Mouse (Mus musculus) kidney, adult 11 months (tissue): ENCODE measurements around the gene Tnpo2.

ENCODE experiments used
- DNase-seq: peaks from one replicate; pipeline ENCODE4 v3.0.0; 2022

Tnpo2 gene

GRCm38 (mm10) chr8:85027922-85028321 lies 8.8 kb upstream of the Tnpo2 start:
- DNase-seq: no peak

- no peak for DNase-seq
These were observed 7.4 kb upstream of the Tnpo2 start for GRCm38 (mm10) chr8:85029271-85029670.

DNA sequence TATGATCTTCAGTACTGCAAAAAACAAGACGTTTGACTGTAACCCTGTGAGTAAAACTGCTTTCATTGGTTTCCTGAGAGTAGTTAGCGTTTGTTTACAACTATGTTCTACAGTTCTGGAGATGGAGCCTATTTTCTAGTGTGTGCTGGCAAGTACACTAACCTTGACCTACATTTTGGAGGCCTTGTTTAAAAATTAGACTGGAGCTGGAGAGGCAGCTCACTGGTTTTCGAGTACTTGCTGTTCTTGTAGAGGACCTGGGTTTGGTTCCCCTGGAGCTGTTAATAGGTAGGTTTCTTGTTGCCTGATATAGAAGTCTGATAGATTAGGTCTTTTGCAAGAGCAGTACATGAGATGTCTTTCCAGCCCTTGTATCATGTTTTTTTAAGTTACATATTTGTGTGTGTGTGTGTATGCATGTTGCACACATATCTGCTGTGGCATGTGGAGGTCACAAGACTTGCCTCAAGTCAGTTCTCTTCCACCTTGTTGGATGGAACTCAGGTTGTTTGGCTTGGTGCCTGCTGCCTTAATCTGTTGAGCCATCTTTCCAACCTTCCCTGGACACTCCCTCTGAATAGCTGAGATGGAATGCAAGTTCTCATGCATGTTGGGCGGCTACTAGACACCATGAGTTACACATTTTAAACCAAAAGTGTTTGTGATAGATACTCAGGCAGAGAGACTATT lies 3.9 kb upstream of the Tnpo2 start:
- peak; percentile 53 for DNase-seq

DNA sequence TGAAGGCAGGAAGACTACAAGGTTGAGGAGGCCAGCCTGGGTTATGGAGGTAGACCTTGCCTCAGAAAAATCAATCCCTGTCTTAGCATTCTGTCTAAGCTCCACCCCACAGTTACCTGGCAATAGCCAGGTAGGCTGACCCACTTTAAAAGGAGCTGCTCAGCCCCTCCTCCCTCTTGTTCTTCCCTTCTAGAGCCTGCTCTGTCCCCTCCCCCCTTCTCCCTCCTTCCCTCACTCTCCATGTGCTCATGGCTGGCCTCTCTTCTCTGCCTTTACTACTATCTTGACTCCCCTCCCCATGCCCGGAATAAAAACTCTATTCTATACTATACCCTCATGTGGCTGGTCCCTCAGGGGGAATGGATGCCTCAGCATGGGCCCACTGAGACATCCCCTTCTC lies 2.8 kb upstream of the Tnpo2 start:
- peak; percentile 40 for DNase-seq

GRCm38 (mm10) chr8:85034764-85035163 lies 2.0 kb upstream of the Tnpo2 start:
- DNase-seq: peak; percentile 77

GRCm38 (mm10) chr8:85035165-85035727 lies 1.5 kb upstream of the Tnpo2 start:
- DNase-seq: no peak

GRCm38 (mm10) chr8:85035728-85036310 lies 896 bp upstream of the Tnpo2 start:
- no peak for DNase-seq

DNA sequence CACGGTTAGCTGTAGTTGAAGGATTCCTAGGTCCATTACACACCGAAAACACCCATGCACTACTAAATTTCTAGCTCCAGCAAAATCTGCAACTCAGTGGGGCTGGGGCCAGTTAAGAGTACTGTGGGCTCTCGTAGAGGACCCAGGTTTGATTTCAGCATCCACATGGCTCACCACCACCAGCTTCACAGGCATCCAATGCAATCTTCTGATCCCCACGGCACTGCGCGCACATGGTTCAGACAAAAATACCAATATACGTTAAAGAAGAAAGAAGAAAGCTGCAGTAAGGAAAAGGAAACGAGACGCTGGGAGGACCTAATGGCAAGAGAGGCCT lies 366 bp upstream of the Tnpo2 start:
- no peak for DNase-seq

DNA sequence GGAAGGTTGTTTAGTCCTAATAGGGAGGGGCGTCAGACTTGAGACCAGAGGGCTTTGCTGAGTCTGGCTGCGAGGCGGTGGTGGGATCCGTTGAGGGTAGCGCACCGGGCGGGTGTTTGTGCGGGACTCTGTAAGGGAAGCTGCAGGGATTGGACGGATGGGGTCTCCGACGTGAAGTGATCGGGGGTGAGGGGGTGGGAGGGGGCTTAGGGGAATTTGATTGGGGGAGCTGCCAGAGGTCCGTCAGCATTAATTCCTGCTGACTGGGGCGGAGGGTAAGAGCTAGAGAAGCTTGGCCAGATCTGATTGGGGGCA lies 608 bp downstream of the Tnpo2 start:
- no peak for DNase-seq

DNA sequence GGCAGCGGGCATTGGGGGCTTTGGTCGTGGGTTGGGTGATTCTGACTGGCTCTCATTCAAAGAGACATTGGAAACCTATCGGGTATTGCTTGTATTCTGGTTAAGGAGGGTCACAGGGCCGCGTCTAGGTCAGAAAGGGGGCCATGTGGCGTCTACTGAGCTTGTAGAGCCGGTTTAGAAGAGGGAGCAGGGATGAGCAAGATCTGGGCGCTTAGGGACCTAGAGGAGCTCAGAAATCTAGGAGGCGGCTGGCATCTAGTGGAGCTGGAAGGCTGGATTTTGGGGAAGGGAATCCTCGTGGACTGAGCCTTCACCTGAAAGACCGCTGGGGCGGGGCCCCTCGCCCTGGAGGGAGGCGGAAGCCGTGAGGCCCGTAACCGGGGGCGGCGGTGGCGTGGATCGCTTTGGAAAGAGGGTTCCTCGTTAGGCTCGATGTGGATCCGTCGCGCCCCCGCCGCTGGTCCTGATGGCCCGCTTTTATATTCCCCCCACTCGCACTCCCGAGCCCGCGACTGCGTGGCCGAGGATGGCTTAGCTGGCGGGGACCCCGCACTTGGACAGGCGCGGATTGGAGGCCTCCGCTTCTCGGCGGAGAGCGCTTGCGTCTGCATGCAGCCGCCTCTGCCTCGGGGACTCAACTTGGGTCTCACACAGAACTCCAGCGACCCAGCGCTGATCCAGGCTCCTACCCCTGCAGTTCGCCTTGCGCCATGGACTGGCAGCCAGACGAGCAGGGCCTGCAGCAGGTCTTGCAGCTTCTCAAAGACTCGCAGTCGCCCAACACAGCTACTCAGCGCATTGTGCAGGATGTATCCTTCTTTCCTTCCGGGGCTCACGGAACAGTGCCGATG lies 1.2 kb downstream of the Tnpo2 start:
- DNase-seq: peak; percentile 42

- DNase-seq: no peak
These were observed 6.9 kb downstream of the Tnpo2 start for GRCm38 (mm10) chr8:85043619-85044018.

DNA sequence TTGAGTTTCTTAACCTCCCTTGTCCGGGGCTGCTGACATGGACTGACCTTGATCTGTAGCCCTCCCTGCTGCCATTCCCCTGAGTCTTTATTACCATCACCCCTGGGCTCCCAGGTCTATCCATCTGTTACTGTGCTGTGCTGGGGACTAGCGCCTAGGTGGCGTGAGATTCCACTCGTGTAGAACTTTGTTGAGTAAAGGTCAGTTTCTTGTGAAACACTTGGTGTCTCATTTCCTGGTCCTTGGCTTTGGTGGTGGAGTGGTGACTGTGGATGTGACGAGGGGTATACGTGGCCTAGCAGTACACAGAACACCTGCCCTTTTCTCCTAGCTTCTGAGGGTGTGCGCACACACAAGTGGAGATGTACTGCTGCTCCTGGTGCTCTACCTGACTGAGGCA lies 20.7 kb downstream of the Tnpo2 start:
- no peak for DNase-seq

DNA sequence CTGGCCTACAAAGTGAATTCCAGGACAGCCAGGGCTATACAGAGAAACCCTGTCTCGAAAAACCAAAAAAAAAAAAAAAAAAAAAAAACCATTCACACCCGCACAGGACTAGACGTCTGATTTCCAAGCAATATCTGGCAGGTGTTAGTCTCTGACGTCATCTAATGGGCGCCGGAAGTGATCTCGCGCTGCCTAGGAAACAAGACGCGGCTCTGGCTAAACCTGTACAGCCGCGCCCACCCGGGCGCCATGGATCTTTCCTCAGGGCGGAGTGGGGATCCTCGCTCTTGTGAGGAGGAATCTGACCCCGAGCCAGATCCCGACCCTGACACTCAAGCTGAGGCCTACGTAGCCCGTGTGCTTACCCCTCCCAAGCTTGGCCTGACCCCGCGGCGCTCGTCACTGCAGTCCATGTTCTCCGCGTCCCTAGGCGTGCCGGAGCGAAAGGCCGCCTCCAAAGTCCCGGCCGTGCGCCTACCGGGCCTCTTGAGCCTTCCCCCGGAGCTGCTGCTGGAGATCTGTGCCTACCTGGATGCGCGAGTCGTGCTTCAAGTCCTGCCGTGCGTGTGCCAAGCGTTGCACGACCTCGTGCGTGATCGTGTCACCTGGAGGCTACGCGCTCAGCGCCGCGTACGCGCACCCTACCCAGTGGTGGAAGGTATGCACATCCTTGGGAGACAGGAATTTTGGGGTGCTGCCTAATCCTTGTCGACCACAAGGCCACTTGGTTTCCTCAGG lies 23.3 kb downstream of the Tnpo2 start, which contains the start of gene Fbxw9:
Fbxw9 (plus strand) TSS at position 177 of the 738 bp plus-strand sequence.
- peak; percentile 92 for DNase-seq

- DNase-seq: no peak
These were observed 25.9 kb downstream of the Tnpo2 start for GRCm38 (mm10) chr8:85062603-85063002.

GRCm38 (mm10) chr8:85065213-85065612 lies 28.5 kb downstream of the Tnpo2 start:
- DNase-seq: peak; percentile 90

DNA sequence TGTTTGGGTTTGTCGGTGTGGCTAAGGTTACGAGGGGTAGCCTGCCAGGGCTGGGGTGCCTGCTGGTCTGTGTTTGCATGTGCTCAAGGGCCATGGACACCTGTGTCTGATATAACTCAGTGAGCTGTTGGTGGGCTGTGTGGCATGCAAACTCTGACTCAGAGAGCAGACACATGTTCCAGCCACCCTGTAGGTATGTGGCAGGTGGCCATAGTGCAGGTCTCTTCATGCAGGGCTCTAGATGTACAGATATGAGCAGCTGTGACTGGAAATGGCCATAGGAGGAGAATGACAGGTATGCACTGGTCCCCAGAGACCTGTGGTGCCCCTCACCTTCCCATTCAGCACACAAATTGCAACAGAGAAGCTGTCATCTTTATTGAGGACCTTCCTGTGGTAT lies 30.4 kb downstream of the Tnpo2 start:
- DNase-seq: no peak

DNA sequence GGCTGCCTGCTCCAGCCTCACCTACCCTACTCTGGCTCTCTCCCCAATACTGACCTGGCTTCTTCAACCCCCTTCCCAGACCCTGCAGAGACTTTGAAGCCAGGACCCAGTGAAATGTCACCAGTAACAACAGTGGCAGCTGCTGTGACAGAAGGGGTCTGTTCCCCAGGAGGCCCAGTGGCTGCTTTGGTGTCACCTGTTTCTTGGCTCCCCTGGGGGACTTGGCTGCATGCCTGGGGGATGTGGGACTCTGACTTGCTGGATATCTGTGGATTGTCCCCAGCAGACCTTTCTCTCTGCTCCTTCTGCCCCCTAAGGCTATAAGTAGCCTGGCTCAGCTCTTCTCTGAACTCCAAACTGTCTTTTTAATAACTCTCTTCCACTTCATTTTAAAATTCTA lies 31.3 kb downstream of the Tnpo2 start, which contains the start of gene Gm5741:
Gm5741 (minus strand) TSS at position 1 of the 400 bp plus-strand sequence.
- DNase-seq: no peak

DNA sequence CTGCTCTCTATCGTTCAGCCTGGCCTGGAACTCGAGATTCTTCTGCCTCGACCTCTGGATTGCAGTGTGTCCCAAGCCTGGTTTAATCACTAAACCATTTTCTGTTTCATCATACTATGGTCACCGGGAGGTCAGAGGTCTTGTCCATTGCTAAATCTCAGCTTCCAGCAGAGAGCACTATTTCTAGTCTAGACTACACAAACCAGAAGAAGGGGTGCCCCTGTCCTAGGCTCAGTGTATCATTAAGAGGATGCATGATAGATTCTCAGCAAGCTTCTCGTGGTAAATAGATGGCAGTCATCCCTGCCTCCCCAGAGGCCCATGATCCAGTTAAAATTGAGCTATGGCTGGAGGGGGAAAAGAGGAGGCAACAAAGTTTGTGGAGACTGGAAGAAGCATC lies 34.3 kb downstream of the Tnpo2 start:
- peak; percentile 58 for DNase-seq

- peak; percentile 90 for DNase-seq
These were observed 35.0 kb downstream of the Tnpo2 start, which contains the start of gene Dhps for GRCm38 (mm10) chr8:85071514-85072281. Gene Dhps, plus strand, starts transcription at chr8:85071757.

GRCm38 (mm10) chr8:85072364-85072929 lies 35.7 kb downstream of the Tnpo2 start:
- DNase-seq: no peak

- no peak for DNase-seq
These were observed 36.4 kb downstream of the Tnpo2 start for GRCm38 (mm10) chr8:85073041-85073612.
